Mouse (Mus musculus) B cell, adult 67 days (primary cell): ENCODE results near the gene Rdh16f1. TPM values are rescaled to one million over a fixed set of nuclear protein-coding genes. Genes with fewer than 3 reads are reported as not detected.

ENCODE experiments used
- total RNA-seq, 2 experiments: library from RNA; stranded (reverse); gene quantifications; 4 replicates each; pipeline ENCODE4 v1.2.4; 2023

Gene Rdh16f1
- total RNA-seq = not detected

DNA sequence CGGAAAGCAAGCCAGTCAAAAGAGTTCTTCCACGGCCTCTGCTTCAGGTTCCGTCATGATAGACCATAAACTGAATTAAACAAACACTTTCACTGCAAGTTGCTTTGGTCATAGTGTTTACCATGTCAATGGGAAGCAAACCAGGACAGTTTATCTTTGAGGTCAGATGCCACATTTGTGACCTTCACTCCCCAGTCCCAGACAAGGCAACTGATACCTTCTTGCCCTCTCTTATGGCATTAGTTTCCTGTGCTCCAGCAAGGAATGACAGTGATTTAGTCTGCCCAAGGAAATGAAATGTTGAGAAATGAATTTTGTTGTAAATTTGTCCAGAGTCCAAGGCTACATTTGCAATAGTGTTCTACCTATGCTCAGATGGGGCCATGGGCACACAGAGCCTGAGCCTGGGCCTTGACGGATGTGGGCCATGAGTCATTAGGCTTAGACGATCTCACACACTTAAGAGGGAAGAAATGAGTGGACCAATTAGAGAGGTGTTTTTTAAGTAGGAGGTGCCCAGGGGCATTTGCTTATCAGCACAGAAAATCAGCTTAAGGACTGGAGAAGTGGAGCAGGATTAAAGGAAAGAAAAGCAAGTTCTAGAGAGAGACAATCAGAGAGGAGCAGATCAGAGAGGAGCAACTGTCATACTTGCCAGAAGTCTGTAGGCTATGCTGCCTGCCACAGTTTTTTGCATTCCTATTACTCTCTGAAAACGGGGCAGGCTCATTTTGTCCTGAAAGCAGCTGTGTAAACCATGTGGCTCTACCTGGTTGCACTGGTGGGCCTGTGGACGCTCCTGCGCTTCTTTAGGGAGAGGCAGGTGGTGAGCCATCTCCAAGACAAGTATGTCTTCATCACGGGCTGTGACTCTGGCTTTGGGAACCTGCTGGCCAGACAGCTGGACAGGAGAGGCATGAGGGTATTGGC, at the start of gene Rdh16f1, which contains the start of gene Rdh1:
Rdh16f1 (plus strand) TSS at position 607 of the 930 bp plus-strand sequence.
Rdh1 (plus strand) TSS at position 541 of the 930 bp plus-strand sequence.

DNA sequence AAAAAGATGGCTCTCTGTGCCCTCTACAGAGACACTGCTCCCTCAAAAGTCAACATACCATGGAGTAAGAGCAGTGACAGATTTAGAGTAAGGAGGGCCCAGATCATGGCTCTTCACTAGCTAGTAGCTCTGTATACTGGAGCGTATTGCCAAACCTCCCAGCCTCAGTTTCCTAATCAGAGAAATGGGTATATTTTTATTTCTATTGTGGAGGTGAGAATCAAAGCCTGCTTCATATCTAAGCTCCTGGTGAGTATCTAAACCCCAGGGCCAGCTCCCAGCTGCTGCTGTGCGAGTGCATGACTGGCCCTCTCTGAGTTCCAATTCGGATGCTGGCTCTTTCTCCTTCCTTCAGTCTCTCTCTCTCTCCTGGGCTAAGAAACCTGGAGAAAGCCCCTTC, 35.4 kb upstream of the Rdh16f1 start, which contains the start of gene Tac2:
Tac2 (plus strand) TSS at position 301 of the 400 bp plus-strand sequence.

DNA sequence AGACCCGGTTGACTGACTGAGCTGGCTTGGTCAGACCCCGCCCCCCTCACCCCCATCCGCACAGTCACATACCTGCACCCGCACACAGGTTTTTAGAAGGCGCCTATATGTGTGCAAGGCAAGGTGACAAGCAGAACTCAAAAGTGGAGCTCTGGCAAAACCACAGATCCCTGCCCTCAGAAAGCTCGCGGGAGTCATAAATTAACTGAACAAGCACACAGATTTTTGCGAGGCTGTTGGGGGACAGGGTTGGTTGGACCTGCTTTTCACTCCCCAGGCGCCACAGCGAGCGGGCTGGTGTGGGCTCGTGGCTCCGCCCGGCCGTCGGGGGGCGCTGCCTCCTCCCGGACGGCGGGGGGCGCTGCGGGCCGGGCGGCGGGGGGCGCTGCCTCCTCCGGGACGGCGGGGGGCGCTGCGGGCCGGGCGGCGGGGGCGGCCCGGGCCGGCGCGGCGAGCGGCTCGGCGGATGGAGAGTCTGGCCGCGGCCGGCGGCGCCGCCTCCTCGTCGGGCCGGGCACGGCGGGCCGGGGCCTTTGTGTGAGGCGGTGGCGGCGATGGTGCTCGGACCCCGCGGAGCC, 20.4 kb upstream of the Rdh16f1 start, which contains the start of gene Zbtb39:
Zbtb39 (plus strand) TSS at position 456 of the 578 bp plus-strand sequence.

DNA sequence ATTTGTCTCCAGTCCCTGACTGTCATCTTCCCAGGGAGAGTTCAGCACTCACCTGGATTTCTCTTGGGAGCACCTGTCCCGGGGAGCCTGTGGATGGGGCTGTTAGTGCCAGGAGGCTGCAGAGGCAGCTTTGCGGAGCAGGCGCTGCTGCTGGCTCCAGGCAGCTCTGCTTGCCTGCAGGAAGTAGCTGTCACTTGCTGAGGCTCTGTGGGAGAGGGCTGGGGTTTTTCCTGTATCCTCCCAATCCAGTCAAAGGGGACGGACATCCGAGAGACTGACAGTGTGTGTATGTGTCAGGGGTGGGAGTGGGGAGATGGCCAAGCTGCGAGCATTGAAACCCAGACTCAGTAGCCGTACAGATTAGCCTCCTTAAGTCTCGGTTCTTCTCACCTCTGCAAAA, 8.0 kb upstream of the Rdh16f1 start, which contains the start of gene Gpr182:
Gpr182 (minus strand) TSS at position 185 of the 400 bp plus-strand sequence.

DNA sequence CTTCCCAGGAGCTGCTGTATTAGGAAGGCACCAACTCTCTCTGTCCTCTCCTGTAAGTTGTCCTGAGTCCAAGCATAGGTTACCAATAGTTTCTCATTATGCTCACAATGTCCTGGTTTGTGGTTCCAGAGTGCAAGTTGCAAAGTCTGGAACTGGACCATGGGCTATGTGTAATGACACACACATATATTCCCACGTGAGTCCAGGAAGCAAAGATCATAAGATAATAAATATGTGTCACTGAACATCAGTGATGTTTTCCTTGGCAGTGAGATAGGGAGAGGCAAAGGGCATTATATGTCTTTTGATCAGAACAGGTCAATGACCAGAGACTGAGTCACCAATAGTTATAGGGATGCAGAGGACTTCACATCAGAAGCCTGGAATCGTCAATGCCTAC, 16.4 kb downstream of the Rdh16f1 start, which contains the start of gene Rdh9:
Rdh9 (plus strand) TSS at position 376 of the 400 bp plus-strand sequence.

DNA sequence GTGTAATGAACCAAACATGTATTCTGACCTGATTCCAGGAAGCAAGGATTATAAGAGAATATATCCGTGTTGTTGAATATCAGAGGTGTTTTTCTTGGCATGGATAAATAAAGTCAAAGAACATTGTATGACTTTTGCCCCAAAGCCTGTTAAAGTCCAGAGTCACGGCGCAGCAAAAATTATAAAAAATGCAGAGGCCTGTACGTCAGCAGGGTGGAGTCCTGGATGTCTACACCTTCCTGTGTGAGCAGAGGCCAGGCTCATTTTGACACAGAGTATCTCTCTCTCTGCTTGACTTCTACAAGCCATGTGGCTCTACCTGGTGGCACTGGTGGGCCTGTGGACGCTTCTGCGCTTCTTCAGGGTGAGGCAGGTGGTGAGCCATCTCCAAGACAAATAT, 41.3 kb downstream of the Rdh16f1 start, which contains the start of gene Rdh16:
Rdh16 (plus strand) TSS at position 262 of the 400 bp plus-strand sequence.

Other genes starting within 250 kb of the Rdh16f1 start
- gene Ndufa4l2, start 244.8 kb upstream of the Rdh16f1 start, total RNA-seq = not detected
- 10 to 100 TPM; 69.2 to 72.0 TPM for gene Shmt2, start 237.3 kb upstream of the Rdh16f1 start, total RNA-seq
- not detected for gene Nxph4, start 225.2 kb upstream of the Rdh16f1 start, total RNA-seq
- 1 to 10 TPM in 1 of 2 experiments, under 1 TPM in 1; 0.77 to 3.9 TPM for gene Lrp1, start 138.6 kb upstream of the Rdh16f1 start, total RNA-seq
- 100 to 1,000 TPM; 244 to 270 TPM for gene Stat6, start 116.8 kb upstream of the Rdh16f1 start, total RNA-seq
- 10 to 100 TPM; 13.6 to 16.2 TPM for gene Nemp1, start 92.9 kb upstream of the Rdh16f1 start, total RNA-seq
- 10 to 100 TPM; 34.3 to 45.4 TPM for gene Nab2, start 91.2 kb upstream of the Rdh16f1 start, total RNA-seq
- under 1 TPM in 1 of 2 experiments, not detected in 1; 0.15 TPM for gene Myo1a, start 54.6 kb upstream of the Rdh16f1 start, total RNA-seq
- not detected for gene Tac2, start 35.3 kb upstream of the Rdh16f1 start, total RNA-seq
- 10 to 100 TPM; 17.9 to 18.7 TPM for gene Zbtb39, start 20.2 kb upstream of the Rdh16f1 start, total RNA-seq
- gene Gpr182, start 8.1 kb upstream of the Rdh16f1 start, total RNA-seq = not detected
- under 1 TPM; 0.17 to 0.27 TPM for gene Rdh1, start 66 bp upstream of the Rdh16f1 start, total RNA-seq
- gene Rdh9, start 16.6 kb downstream of the Rdh16f1 start, total RNA-seq = under 1 TPM in 1 of 2 experiments, not detected in 1; 0.93 TPM
- not detected for gene Rdh16, start 41.4 kb downstream of the Rdh16f1 start, total RNA-seq
- not detected for gene Rdh19, start 90.1 kb downstream of the Rdh16f1 start, total RNA-seq
- not detected for gene Rdh16f2, start 106.7 kb downstream of the Rdh16f1 start, total RNA-seq
- gene Rdh7, start 129.0 kb downstream of the Rdh16f1 start, total RNA-seq = not detected
- not detected for gene Sdr9c7, start 138.7 kb downstream of the Rdh16f1 start, total RNA-seq
- not detected for gene Hsd17b6, start 247.8 kb downstream of the Rdh16f1 start, total RNA-seq